Comparison of ENCODE assay signal across 14 mouse cellular contexts in the genomic region with DNA sequence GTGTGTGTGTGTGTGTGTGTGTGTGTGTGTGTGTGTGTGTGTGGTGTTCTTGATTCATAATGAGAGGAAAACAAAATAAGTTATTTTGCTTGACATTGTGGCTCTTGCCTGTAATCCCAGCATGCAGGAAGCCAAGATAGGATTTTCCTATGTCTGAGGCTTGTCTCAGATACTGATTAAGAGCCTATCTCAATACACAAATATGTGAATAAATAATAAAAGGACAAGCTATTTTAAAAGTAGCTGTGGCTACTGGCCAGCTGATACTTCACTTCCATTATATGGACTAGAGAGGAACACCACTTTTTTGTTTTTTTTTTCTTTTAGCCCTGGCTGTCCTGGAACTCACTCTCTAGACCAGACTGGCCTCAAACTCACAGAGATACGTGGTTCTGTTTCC. TPM values are rescaled to one million over a fixed set of nuclear protein-coding genes. Genes with fewer than 3 reads are reported as not detected.
DNase-seq lines count a peak whose midpoint lies in the region; ATAC-seq and TF ChIP-seq lines count a peak whose summit lies in the region.
"Had no signal": no experiment of that assay in that cellular context is flagged by ENCODE, and none has a peak within 500 bp of the region (broad histone marks: within the 10 kb centered on the region; RNA-seq: fewer than 3 reads in every experiment).

No protein-coding gene starts in this region.

- WGBS in heart, embryonic 12.5 days: 37% methylated on average over 1 of the region's 1 CpGs
- 52% methylated on average over 1 of the region's 1 CpGs for WGBS in heart, embryonic 10.5 days
- 37% methylated on average over 1 of the region's 1 CpGs for WGBS in kidney, embryonic 15.5 days
- 38% methylated on average over 1 of the region's 1 CpGs for WGBS in spleen, adult 2 months
- WGBS in stomach, postnatal 0 days: 41% methylated on average over 1 of the region's 1 CpGs

- no peak overlapping the region for H3K4me3 ChIP-seq in heart, embryonic 12.5 days
- H3K4me3 ChIP-seq in heart, embryonic 10.5 days: no peak overlapping the region
- no peak overlapping the region for H3K4me3 ChIP-seq in kidney, embryonic 15.5 days (replicated peaks)
- no peak overlapping the region for H3K4me3 ChIP-seq in spleen, adult 2 months (ENCODE audit: extremely low read depth, insufficient read depth, insufficient read length)
- no peak overlapping the region for H3K4me3 ChIP-seq in stomach, postnatal 0 days (ENCODE audit: low read depth, low read length)
- H3K4me3 ChIP-seq: forebrain, embryonic 10.5 days; hindbrain, embryonic 10.5 days had no signal

- 0 out of 2 replicates have a peak overlapping the region, but pooled peaks have one; percentile 43 for H3K27ac ChIP-seq in heart, embryonic 12.5 days (ENCODE audit: poor library complexity, severe bottlenecking)
- no peak overlapping the region for H3K27ac ChIP-seq in heart, embryonic 10.5 days
- H3K27ac ChIP-seq in kidney, embryonic 15.5 days: peak overlapping the region; percentile 58; the same call in 1 of the 2 replicates
- 0 out of 2 replicates have a peak overlapping the region, but pooled peaks have one; percentile 12 for H3K27ac ChIP-seq in spleen, adult 2 months (ENCODE audit: insufficient read depth, low read length)
- H3K27ac ChIP-seq in stomach, postnatal 0 days (replicated peaks): peak overlapping the region; percentile 82
- H3K27ac ChIP-seq: forebrain, embryonic 10.5 days; hindbrain, embryonic 10.5 days had no signal

- no peak for TF ChIP-seq POLR2A in spleen, adult 2 months (IDR thresholded peaks at IDR 0.05; ENCODE audit: low read depth, low read length)

- ATAC-seq in heart, embryonic 12.5 days (ENCODE audit: insufficient number of reproducible peaks, low FRiP score): no peak
- no peak for ATAC-seq in kidney, embryonic 15.5 days (replicated peaks; ENCODE audit: low FRiP score)
- no peak for ATAC-seq in stomach, postnatal 0 days (ENCODE audit: low FRiP score, low TSS enrichment)

- no peaks in the 10 kb centered on the region for H3K27me3 ChIP-seq in heart, embryonic 12.5 days (replicated peaks)
- no peaks in the 10 kb centered on the region for H3K27me3 ChIP-seq in heart, embryonic 10.5 days (ENCODE audit: insufficient read depth, poor library complexity, severe bottlenecking)
- no peaks in the 10 kb centered on the region for H3K27me3 ChIP-seq in kidney, embryonic 15.5 days
- H3K27me3 ChIP-seq in spleen, adult 2 months (ENCODE audit: control insufficient read depth, insufficient read depth, low read length): no peaks in the 10 kb centered on the region
- no peaks in the 10 kb centered on the region for H3K27me3 ChIP-seq in stomach, postnatal 0 days (ENCODE audit: control insufficient read depth, insufficient read depth, low read length)

- DNase-seq in heart, embryonic 10.5 days (ENCODE audit: low spot score): no peak
- DNase-seq in kidney, adult 11 months: no peak
- DNase-seq in spleen, adult 2 months (ENCODE audit: low read depth in 1 of 2, low spot score in 2 of 2): no peak
- no peak for DNase-seq in spleen, adult 18-20 months
- no peak for DNase-seq in stomach, postnatal 0 days (ENCODE audit: low spot score)
- no peak for DNase-seq in right cerebral cortex, postnatal 14 days
- DNase-seq: cerebellum, postnatal 25 days; gastrocnemius, postnatal 36 days; midbrain, embryonic 14.5 days; right cerebral cortex, postnatal 25 days had no signal

- no peak for TF ChIP-seq EP300 in stomach, postnatal 0 days (optimal IDR thresholded peaks at IDR 0.05)

- no peaks in the 10 kb centered on the region for H3K36me3 ChIP-seq in heart, embryonic 12.5 days
- no peaks in the 10 kb centered on the region for H3K36me3 ChIP-seq in heart, embryonic 10.5 days
- no peaks in the 10 kb centered on the region for H3K36me3 ChIP-seq in kidney, embryonic 15.5 days
- no peaks in the 10 kb centered on the region for H3K36me3 ChIP-seq in spleen, adult 2 months (ENCODE audit: control insufficient read depth, insufficient read depth, low read length)
- H3K36me3 ChIP-seq in stomach, postnatal 0 days (ENCODE audit: control insufficient read depth, insufficient read depth, low read length): no peaks in the 10 kb centered on the region
- H3K36me3 ChIP-seq: forebrain, embryonic 10.5 days; hindbrain, embryonic 10.5 days had no signal

- 0 out of 2 replicates have a peak, but pooled peaks cover 3% of the 10 kb centered on the region for H3K9me3 ChIP-seq in heart, embryonic 12.5 days (replicated peaks)
- H3K9me3 ChIP-seq in heart, embryonic 10.5 days: no peaks in the 10 kb centered on the region
- H3K9me3 ChIP-seq in kidney, embryonic 15.5 days (replicated peaks): no peaks in the 10 kb centered on the region; the same call in 1 of the 2 replicates
- no peaks in the 10 kb centered on the region for H3K9me3 ChIP-seq in stomach, postnatal 0 days (ENCODE audit: control insufficient read depth, low read length)

- no peak overlapping the region for H3K4me2 ChIP-seq in heart, embryonic 12.5 days
- H3K4me2 ChIP-seq in kidney, embryonic 15.5 days: no peak overlapping the region
- no peak overlapping the region for H3K4me2 ChIP-seq in stomach, postnatal 0 days (replicated peaks; ENCODE audit: low read depth)

- TF ChIP-seq CTCF in spleen, adult 2 months (IDR thresholded peaks at IDR 0.05; ENCODE audit: extremely low read depth, insufficient read depth, insufficient read length, insufficient replicate concordance): no peak
- no peak for TF ChIP-seq CTCF in stomach, postnatal 0 days (IDR thresholded peaks at IDR 0.05; ENCODE audit: low read depth)

- H3K4me1 ChIP-seq in heart, embryonic 12.5 days (replicated peaks): peaks cover 44% of the 10 kb centered on the region
- H3K4me1 ChIP-seq in heart, embryonic 10.5 days: peaks cover 50% of the 10 kb centered on the region
- H3K4me1 ChIP-seq in kidney, embryonic 15.5 days: peaks cover 40% of the 10 kb centered on the region
- H3K4me1 ChIP-seq in spleen, adult 2 months (ENCODE audit: control insufficient read depth, insufficient read depth, insufficient read length): peaks cover 2% of the 10 kb centered on the region; the same call in 1 of the 2 replicates
- peaks cover 14% of the 10 kb centered on the region; the same call in 1 of the 2 replicates for H3K4me1 ChIP-seq in stomach, postnatal 0 days (replicated peaks; ENCODE audit: control insufficient read depth, insufficient read depth)

- no peak overlapping the region for H3K9ac ChIP-seq in heart, embryonic 12.5 days
- no peak overlapping the region for H3K9ac ChIP-seq in kidney, embryonic 15.5 days
- H3K9ac ChIP-seq in stomach, postnatal 0 days (ENCODE audit: low read length): no peak overlapping the region

RNA-seq across cellular contexts. Expression of a gene that starts 38.8 kb away (rescaled TPM):
- polyA plus RNA-seq in heart, embryonic 12.5 days (2016; fragmentation: Nextera tagmentation; extraction: Ambion mirVana): 46.9 and 49.0 TPM in 2 replicates
- 39.6 and 41.3 TPM in 2 replicates for polyA plus RNA-seq in heart, embryonic 10.5 days (2016; fragmentation: Nextera tagmentation; extraction: Ambion mirVana)
- polyA plus RNA-seq in kidney, embryonic 15.5 days (2015; fragmentation: Nextera tagmentation; extraction: Ambion mirVana): 78.7 and 94.8 TPM in 2 replicates
- polyA plus RNA-seq in spleen, adult 2 months (2012; rRNA removed): 61.6 and 71.8 TPM in 2 replicates
- polyA plus RNA-seq in stomach, postnatal 0 days (2015; fragmentation: Nextera tagmentation; extraction: Ambion mirVana): 126 and 137 TPM in 2 replicates
